Mouse (Mus musculus) cerebellum, adult 2 months (tissue): ENCODE results near the gene Usf1. TPM values are rescaled to one million over a fixed set of nuclear protein-coding genes. Genes with fewer than 3 reads are reported as not detected.

Experiments used
- DNase-seq, 2 experiments: peaks; one replicate each; pipeline ENCODE4 v3.0.0; 2021
- H3K27ac ChIP-seq: fragments of 200-500 bp; 2 replicates; pipeline ENCODE4 v1.5.1; 2012; ENCODE audit warnings: low read length, control low read depth, inconsistent platforms; ENCODE audit not compliant: insufficient read depth
- H3K27me3 ChIP-seq: fragments of 200-500 bp; 2 replicates; pipeline ENCODE4 v1.6.1; 2012; ENCODE audit warnings: inconsistent platforms, mild to moderate bottlenecking, low read length, moderate library complexity; ENCODE audit not compliant: control insufficient read depth, insufficient read depth
- H3K4me1 ChIP-seq: fragments of 200-500 bp; 2 replicates; pipeline ENCODE4 v1.6.1; 2011; ENCODE audit warnings: low read length; ENCODE audit not compliant: control insufficient read depth, insufficient read depth
- H3K4me3 ChIP-seq: fragments of 200-500 bp; replicated peaks from 2 replicates; pipeline ENCODE3; 2011; ENCODE audit warnings: mild to moderate bottlenecking, low read depth, low read length, control low read depth; ENCODE audit not compliant: insufficient read depth
- CTCF ChIP-seq: fragments of 200-500 bp; IDR thresholded peaks from 2 replicates; pipeline ENCODE4 v1.5.1; 2011; ENCODE audit warnings: low read depth, mild to moderate bottlenecking, control low read depth, low read length, moderate library complexity, borderline replicate concordance; ENCODE audit not compliant: insufficient read depth
- POLR2A ChIP-seq: fragments of 200-500 bp; IDR thresholded peaks from 2 replicates; pipeline ENCODE4 v1.6.1; 2011; ENCODE audit warnings: low read length, control low read depth, borderline replicate concordance; ENCODE audit not compliant: insufficient read depth
- WGBS: fragments of 180-500 bp; shearing (Covaris S2); methylation state at CpG from one replicate; pipeline ENCODE4 v1.1.7; 2018; 5-methylcytosine and 5-hydroxymethylcytosine counted together
- polyA plus RNA-seq: library from polyadenylated mRNA; depleted of rRNA; stranded (reverse); fragments of >200 nt; gene quantifications from 2 replicates; pipeline ENCODE4 v1.2.3, GENCODE M21; 2012

The Usf1 gene
- polyA plus RNA-seq, 1 experiment: 107 TPM

DNA sequence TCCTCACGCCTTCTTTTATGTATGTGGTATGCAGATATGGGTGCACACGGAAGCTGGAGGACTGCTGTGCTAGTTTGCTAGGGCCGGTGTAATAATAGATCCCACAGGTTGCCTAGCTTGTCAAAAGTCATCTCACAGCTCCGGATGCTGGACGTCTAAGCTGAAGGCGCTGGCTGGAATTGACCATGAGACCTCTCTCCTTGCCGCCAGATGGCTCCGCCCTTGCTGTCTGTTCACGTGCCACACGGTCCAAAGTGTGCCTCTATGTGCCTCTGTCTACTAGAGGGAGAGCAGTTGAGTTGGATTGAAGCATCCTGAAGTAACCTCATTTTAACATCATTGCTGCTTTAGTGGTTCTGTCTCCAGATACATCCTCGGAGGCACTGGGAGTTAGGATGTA is 38.9 kb downstream of the Usf1 start:
- WGBS: 74% methylated on average over 11 of the region's 11 CpGs
- H3K27ac ChIP-seq: no peak overlapping the region
- DNase-seq: no peak

DNA sequence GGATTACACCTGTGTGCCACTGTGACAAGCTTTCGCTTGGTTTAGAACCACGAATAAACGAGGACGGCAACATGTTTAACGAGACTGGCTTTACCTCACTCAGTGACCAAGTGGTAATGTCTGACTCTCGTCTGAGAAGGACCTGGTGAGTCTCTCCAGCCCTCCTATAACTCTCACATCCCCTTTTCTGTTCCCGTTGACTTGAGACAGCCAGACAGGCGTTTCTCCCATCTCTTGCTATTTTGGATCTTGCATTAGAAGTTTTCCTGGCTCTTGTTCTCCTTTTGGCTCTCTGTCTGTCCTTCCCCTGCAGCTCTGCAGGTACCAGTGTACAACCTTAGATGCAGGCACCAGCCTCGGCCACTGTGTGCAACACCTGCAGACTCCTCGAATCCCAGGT is 39.9 kb downstream of the Usf1 start:
- no peak for TF ChIP-seq POLR2A
- WGBS: 87% methylated on average over 10 of the region's 10 CpGs
- Histone ChIP-seq H3K4me3 (no peak overlapping the region), H3K27me3 (no peaks in the 10 kb centered on the region), H3K27ac (no peak overlapping the region), H3K4me1 (no peaks in the 10 kb centered on the region)
- no peak for DNase-seq

More for the DNA sequence above, 38.9 kb downstream of the Usf1 start:
- Histone ChIP-seq H3K4me3 (no peak overlapping the region), H3K27me3 (no peaks in the 10 kb centered on the region), H3K4me1 (no peaks in the 10 kb centered on the region)
- TF ChIP-seq POLR2A (no peak), CTCF (no peak)

DNA sequence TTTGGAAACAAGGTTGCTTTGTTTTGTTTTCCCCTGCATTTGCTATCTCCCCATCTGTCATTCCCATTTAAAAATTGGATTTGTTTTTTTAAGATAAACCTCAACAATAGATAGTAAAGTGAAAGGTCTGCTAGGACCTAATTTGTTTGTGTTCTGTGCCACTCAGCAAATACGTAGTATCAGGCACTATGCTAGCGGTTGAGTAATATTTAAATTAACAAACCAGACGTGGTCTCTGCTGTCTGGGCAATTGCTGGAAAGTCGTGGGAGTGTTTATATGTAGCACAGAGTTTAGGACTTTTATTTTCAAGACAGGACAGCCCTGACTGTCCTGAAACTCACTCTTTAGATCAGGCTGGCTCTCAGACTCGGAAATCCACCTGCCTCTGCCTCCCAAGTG is 41.4 kb downstream of the Usf1 start:
- Histone ChIP-seq H3K4me3 (no peak overlapping the region), H3K27me3 (no peaks in the 10 kb centered on the region), H3K4me1 (no peaks in the 10 kb centered on the region), H3K27ac (no peak overlapping the region)
- no peak for DNase-seq
- 76% methylated on average over 5 of the region's 5 CpGs for WGBS
- TF ChIP-seq POLR2A: no peak
- TF ChIP-seq CTCF: no peak

DNA sequence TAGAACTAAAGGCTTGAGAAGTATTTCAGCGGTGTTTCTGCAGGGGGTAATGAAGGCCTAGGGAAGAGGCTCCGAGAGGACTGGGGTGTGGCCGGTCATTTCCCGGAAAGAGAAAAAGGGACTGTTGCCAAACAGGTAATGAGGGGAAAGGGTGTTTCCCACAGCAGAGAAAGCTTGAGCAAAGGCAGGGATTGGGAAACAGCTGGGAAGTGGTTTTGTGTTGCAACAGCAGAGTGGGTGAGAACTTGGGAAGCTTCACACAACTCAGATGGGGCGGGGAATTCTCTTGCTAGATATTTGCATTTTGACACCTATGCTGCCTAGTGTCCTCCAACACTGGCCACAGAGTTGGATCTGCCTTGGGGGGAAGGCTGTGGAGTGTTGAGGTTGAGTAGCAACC is 41.8 kb downstream of the Usf1 start:
- Histone ChIP-seq H3K27me3 (no peaks in the 10 kb centered on the region), H3K27ac (no peak overlapping the region), H3K4me3 (no peak overlapping the region), H3K4me1 (no peaks in the 10 kb centered on the region)
- TF ChIP-seq CTCF: no peak
- no peak for TF ChIP-seq POLR2A
- no peak for DNase-seq
- 79% methylated on average over 5 of the region's 5 CpGs for WGBS

DNA sequence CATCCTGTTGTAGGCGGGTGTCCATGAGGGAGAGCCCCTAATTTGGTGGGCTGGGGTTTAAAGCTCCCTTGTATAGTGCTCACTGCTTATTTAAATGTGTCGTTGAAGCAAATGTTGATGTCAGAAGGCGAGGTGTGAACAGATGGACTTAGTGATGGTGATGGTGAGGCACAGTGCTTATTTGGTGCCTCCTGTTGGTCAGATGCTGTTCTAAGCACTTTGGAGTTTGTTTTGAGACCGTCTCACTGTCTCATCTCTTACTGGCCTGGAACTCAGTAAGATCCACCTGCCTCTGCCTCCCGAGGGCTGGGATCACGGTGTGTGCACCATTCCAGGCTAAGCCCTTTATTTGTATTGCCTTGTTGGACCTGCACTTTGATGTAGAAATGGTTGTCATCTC is 43.8 kb downstream of the Usf1 start:
- Histone ChIP-seq H3K4me1 (no peaks in the 10 kb centered on the region), H3K27me3 (no peaks in the 10 kb centered on the region), H3K27ac (no peak overlapping the region), H3K4me3 (no peak overlapping the region)
- no peak for DNase-seq
- 84% methylated on average over 6 of the region's 6 CpGs for WGBS
- no peak for TF ChIP-seq POLR2A
- no peak for TF ChIP-seq CTCF

DNA sequence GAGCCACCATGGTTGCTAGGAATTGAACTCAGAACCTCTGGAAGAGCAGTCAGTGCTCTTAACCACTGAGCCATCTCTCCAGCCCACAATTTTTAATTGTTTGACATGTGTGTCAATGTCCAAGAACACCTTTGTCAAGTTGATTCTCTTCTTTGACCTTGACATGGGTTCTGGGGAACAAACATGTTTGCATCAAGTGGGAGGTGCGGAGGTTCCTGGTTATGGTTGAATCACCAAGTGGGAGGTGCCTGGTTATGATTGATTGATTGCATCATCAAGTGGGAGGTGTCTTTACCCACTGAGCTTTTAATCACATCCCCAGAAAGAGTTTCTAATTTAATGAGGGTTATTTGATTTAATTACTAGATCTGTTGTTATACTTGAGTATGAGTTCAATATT is 46.5 kb downstream of the Usf1 start:
- 98% methylated on average over 1 of the region's 1 CpGs for WGBS
- TF ChIP-seq CTCF: no peak
- TF ChIP-seq POLR2A: no peak

DNA sequence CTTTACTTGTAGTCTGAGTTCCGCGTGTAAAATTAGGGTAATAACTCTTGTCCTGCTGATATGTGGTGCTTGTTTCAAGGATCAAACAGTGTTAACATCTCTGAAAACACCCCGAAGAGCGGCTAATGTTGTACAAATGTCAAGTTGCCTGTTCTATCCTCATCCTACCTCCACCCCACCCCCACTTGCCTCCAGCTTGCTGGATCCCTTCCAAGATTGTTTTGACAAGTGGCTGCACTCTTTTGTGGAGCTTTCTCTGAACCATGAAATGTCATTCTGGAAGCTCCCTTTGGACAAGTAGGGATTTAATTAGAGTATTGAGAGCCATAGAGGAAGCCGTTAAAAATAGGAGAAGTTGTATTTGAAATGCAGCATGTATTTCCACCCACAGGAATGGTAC is 48.7 kb downstream of the Usf1 start:
- Histone ChIP-seq H3K4me1 (no peaks in the 10 kb centered on the region), H3K4me3 (no peak overlapping the region), H3K27me3 (no peaks in the 10 kb centered on the region), H3K27ac (no peak overlapping the region)
- DNase-seq: no peak
- TF ChIP-seq CTCF: no peak
- TF ChIP-seq POLR2A: no peak
- WGBS: 16% methylated on average over 5 of the region's 5 CpGs

More for the DNA sequence above, 46.5 kb downstream of the Usf1 start:
- Histone ChIP-seq H3K27ac (no peak overlapping the region), H3K4me3 (no peak overlapping the region), H3K27me3 (no peaks in the 10 kb centered on the region), H3K4me1 (no peaks in the 10 kb centered on the region)
- no peak for DNase-seq

DNA sequence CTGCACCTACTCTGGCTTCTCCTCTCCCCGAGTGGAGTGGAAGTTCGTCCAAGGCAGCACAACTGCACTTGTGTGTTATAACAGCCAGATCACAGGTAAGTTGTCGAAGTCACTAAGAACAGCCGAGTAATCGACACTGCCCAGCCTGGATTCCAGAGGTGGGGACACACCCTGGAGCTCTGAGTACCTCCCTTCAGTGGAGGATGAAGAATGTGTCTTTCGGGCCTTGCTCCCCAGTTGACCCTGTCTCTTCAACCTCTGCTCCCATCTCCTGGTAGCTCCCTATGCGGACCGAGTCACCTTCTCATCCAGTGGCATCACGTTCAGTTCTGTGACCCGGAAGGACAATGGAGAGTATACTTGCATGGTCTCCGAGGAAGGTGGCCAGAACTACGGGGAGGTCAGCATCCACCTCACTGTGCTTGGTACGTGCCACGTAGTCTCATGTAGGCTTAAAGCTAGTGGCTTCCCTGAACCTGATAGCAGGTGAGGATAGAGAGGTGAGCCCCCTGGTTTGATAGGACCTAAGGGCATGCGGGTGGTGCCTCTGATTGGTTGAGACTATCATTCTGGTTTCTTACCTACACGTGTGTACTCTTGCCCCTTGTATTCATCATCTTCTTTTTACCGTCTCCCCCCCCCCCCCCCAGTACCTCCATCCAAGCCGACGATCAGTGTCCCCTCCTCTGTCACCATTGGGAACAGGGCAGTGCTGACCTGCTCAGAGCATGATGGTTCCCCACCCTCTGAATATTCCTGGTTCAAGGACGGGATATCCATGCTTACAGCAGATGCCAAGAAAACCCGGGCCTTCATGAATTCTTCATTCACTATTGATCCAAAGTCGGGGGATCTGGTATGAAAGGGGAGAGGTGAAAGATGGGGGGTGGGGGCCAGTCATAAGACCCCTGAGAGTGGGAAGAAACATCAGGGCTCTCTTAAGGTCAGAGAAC is 49.7 kb downstream of the Usf1 start:
- 90% methylated on average over 22 of the region's 22 CpGs for WGBS

More for the DNA sequence above, 49.7 kb downstream of the Usf1 start:
- TF ChIP-seq CTCF: no peak
- no peak for TF ChIP-seq POLR2A
- H3K4me3 ChIP-seq: no peak overlapping the region
- DNase-seq: no peak
- H3K27me3 ChIP-seq: no peaks in the 10 kb centered on the region
- H3K4me1 ChIP-seq: no peaks in the 10 kb centered on the region
- no peak overlapping the region for H3K27ac ChIP-seq
